Mouse (Mus musculus) inflammation-experienced regulatory T-cells, adult 16 weeks (primary cell): ENCODE data around the gene Klhl10. TPM values are rescaled to one million over a fixed set of nuclear protein-coding genes. Genes with fewer than 3 reads are reported as not detected.

Experiments
- polyA plus RNA-seq: library from polyadenylated mRNA; unstranded; fragments of 100-300 nt; shearing (Covaris generic); gene quantifications from one replicate; pipeline ENCODE4 v1.2.1, GENCODE M21; 2017

The Klhl10 gene
- 0.99 TPM for polyA plus RNA-seq

DNA sequence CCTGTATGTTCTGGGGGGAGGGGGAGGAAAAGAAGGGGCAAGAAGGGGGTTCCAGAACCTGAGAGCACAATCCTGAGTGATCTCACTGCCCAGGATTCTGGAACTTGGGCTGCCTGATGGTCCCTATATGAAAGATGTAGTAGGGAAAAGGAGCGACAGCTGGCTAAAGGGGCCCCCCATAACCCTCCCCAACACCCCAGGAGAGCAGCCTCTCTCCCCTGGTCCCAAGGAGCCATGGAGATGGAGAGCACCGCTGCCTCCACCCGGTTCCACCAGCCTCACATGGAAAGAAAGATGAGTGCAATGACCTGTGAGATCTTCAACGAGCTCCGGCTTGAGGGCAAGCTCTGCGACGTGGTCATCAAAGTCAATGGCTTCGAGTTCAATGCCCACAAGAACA is at the start of gene Klhl10, which contains the start of gene Nt5c3b:
Gene Klhl10 (plus strand): TSS at position 121 of the 400 bp plus-strand sequence.
Gene Nt5c3b (minus strand): TSS at position 12 of the 400 bp plus-strand sequence.

DNA sequence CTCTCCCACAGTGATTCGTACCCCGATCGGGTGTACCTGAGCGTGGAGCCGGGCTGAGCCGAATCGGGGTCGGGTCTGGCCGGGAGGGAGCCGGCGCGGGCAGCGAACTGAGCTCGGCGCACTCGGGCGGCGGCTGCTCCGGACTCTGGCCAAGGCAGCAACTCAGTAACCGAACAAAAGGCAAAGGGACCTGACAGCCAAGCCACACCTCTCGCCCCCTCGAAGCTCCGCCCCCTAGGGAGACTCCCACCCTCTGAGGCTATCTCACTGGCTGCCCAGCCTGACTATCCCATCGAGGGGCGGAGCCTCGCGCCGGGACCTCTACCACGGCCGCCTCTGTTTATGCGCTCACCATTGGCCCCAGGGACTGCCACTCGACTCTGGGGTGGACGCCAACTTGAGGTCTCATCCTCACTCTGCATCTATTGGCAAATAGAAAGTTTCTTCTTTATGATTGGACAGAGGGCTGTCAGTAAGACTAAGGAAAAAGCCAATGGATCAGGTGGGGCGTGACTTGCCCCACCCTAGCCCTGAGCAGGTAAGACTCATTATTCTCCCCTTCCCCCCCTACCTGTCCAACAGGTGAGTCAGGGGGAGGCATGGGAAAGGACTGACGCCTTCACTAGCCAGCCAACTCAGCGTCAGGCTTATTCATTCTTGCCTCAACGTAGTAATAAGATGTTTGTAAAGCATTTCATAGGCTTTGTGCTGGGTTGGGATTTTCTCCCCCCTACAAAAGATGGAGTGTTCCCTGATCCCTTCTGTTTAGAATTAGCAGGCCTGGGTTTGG is 43.9 kb upstream of the Klhl10 start, which contains the start of gene Jup:
Gene Jup (minus strand): TSS at position 164 of the 790 bp plus-strand sequence.

DNA sequence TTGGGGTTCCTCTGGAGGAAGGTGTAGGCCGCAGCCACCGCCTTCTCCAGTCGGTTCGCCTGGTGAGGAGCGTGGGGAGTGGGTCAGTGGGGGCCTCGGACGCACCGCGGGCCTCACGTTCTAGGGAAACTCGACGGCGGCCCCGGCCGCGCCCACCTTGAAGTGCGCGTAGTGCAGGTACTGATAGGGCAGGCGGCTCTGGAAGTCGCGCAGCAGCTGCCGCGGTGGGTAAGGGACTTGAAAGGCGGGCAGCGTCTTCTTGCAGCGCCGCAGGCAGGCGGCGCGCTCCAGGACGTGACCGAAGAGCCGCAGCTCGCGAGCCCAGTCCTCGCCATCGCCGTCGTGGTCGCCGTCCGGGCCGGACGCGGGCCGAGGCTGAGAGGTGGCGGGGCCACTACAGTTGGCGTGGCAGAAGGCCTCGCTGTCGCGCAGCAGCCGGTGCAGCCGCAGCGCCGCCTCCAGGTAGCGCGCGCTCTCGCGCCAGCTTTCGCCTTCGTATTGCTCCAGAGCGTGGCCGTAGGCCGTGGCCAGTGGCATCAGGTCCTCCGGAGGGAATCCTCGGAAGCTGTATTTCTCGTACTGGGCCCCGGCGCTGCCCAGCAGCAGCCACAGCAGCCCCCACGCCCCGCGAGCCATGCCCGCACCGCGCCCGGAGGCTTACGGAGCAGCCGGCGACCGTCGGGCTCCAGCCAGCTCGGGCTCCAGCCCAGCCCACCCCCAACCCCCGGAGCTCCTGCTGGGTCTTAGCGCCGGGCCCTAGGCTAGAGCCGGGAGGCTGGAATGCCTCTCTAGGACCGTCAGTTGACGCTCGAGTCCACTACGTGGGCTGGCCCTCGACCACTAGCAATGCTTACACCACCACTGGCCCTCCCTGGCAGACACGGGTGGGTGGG is 27.4 kb upstream of the Klhl10 start, which contains the start of gene P3h4:
Gene P3h4 (minus strand): TSS at position 816 of the 893 bp plus-strand sequence.

DNA sequence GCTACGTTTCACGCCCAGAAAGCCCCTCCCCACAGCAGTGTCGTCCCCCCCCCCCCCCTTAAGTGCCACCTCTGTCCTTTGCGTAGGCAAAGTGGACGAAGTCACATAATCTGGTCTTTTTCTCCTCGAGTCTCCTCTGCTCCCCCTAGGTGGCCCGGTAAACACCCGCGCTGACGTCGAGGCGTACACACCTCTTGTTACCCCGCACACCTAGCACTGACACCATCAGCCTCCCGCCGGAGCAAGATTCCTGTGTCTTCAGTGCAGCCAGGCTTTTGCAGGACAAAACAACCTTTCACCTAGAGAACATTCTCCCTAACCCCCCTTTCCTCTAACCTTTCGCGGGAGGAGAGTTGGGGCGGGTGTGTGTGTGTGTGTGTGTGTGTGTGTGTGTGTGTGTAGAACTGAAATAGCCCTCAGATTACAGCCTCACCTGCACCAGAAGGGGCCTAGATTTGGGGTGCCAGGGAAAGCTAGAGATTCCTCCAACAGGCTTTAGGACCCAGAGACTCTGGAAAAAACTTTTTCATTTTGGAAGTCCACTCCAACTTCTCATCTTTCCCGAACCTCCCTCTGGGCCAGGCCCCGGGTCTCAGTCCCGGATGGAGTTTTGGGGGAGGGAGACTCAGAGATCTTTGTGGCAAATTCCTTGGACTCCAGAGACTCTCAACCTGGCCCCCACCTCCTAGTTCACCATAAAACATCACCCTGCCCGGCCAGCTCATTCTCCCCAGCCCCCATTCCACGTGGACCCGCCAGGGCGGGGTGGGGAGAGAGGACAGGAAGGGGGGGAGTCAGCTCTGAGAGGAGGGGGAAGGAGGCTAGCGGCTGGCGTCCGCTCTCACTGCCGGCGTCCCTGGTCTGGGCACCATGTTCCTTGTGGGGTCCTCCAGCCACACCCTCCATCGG is 26.5 kb upstream of the Klhl10 start, which contains the start of gene Fkbp10:
Gene Fkbp10 (plus strand): TSS at position 784 of the 909 bp plus-strand sequence.

DNA sequence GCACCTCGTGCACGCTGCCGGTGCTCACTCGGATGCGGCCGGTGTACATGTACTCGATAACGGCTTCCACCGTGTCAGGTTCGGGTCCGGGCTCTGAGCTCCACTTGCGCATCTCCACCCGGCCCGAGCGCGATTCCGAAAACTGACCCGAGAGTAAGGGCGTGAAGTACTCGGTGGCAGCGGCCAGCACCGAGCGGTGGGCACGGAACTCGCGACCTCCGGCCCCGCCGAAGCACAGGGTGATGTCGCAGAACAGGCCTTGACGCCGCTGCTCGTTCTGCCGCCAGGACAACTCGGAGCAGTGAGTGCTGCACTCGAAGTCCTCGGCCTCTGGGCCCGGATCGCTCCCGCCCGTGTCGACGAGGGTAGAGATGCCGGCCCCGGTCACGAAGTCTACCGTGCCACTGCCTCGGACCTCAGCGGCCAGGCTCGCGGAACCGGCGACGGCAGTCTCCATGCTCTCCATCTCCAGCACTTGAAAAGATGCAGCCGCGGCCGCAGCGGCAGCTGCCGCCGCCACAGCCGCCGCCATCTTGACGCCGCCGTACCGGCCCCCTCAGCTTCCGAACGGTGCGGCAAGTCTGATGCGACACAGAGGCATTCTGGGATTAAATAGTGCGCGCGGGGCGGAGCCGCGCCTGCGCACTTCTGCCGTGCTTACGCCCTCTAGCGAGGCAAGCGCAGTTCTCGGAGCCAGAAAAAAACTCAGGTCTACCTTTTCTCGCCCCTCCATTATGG is 30.6 kb downstream of the Klhl10 start, which contains the start of gene Klhl11:
Gene Klhl11 (minus strand): TSS at position 545 of the 738 bp plus-strand sequence.

Other genes starting within 250 kb of the Klhl10 start
- gene Krt9, start 248.7 kb upstream of the Klhl10 start, polyA plus RNA-seq, result not detected
- gene Krt14, start 234.4 kb upstream of the Klhl10 start, polyA plus RNA-seq, result not detected
- not detected for gene Krt16, start 193.0 kb upstream of the Klhl10 start, polyA plus RNA-seq
- gene Krt17, start 180.9 kb upstream of the Klhl10 start, polyA plus RNA-seq, result 3.5 TPM
- not detected for gene Krt42, start 172.0 kb upstream of the Klhl10 start, polyA plus RNA-seq
- 2,843 TPM for gene Eif1, start 122.0 kb upstream of the Klhl10 start, polyA plus RNA-seq
- not detected for gene Gast, start 107.5 kb upstream of the Klhl10 start, polyA plus RNA-seq
- 5.4 TPM for gene Hap1, start 85.8 kb upstream of the Klhl10 start, polyA plus RNA-seq
- 2.9 TPM for gene Jup, start 44.2 kb upstream of the Klhl10 start, polyA plus RNA-seq
- not detected for gene P3h4, start 27.1 kb upstream of the Klhl10 start, polyA plus RNA-seq
- not detected for gene Fkbp10, start 26.2 kb upstream of the Klhl10 start, polyA plus RNA-seq
- gene Nt5c3b, start 109 bp upstream of the Klhl10 start, polyA plus RNA-seq, result 165 TPM
- 4.2 TPM for gene Klhl11, start 30.8 kb downstream of the Klhl10 start, polyA plus RNA-seq
- gene Acly, start 86.1 kb downstream of the Klhl10 start, polyA plus RNA-seq, result 225 TPM
- gene Ttc25, start 103.7 kb downstream of the Klhl10 start, polyA plus RNA-seq, result 0.11 TPM
- gene Cnp, start 133.0 kb downstream of the Klhl10 start, polyA plus RNA-seq, result 453 TPM
- gene Nkiras2, start 177.3 kb downstream of the Klhl10 start, polyA plus RNA-seq, result 29.7 TPM
- gene Dnajc7, start 178.3 kb downstream of the Klhl10 start, polyA plus RNA-seq, result 688 TPM